Mouse (Mus musculus) testis, adult 2 months (tissue): ENCODE measurements around the gene Arid4a.

Source experiments
- CTCF ChIP-seq: fragments of 200-500 bp; IDR thresholded peaks from 2 replicates; pipeline ENCODE4 v1.5.1; 2012; ENCODE audit warnings: low read depth, mild to moderate bottlenecking, inconsistent platforms, low read length, moderate library complexity; ENCODE audit not compliant: control insufficient read depth, insufficient read depth, insufficient replicate concordance
- POLR2A ChIP-seq: fragments of 200-500 bp; IDR thresholded peaks from 2 replicates; pipeline ENCODE4 v1.6.1; 2012; ENCODE audit warnings: low read depth, mild to moderate bottlenecking, inconsistent platforms, low read length, moderate library complexity; ENCODE audit not compliant: control insufficient read depth

- TF ChIP-seq POLR2A: no peak
- TF ChIP-seq CTCF: no peak
Measured at GRCm38 (mm10) chr12:71024411-71024810, 8.6 kb downstream of the Arid4a start.
